Comparison of ENCODE assay signal across 21 mouse cellular contexts in genomic region chr12:109857705-109858104, GRCm38 (mm10).
DNase-seq lines count a peak whose midpoint lies in the region; ATAC-seq and TF ChIP-seq lines count a peak whose summit lies in the region.
"Had no signal": no experiment of that assay in that cellular context is flagged by ENCODE, and none has a peak within 500 bp of the region (broad histone marks: within the 10 kb centered on the region; RNA-seq: fewer than 3 reads in every experiment).

No protein-coding gene starts in this region.

- H3K36me3 ChIP-seq in heart, embryonic 10.5 days: no peaks in the 10 kb centered on the region
- no peaks in the 10 kb centered on the region for H3K36me3 ChIP-seq in lung, embryonic 14.5 days (ENCODE audit: insufficient read depth)
- no peaks in the 10 kb centered on the region for H3K36me3 ChIP-seq in embryonic facial prominence, embryonic 11.5 days (replicated peaks; ENCODE audit: control insufficient read depth, insufficient read depth, low read depth, low read length)
- no peaks in the 10 kb centered on the region for H3K36me3 ChIP-seq in embryonic facial prominence, embryonic 14.5 days (ENCODE audit: control insufficient read depth, insufficient read depth, low read length)
- H3K36me3 ChIP-seq in hindbrain, embryonic 14.5 days (replicated peaks; ENCODE audit: control insufficient read depth, insufficient read depth): no peaks in the 10 kb centered on the region
- H3K36me3 ChIP-seq: heart, embryonic 15.5 days; hindbrain, embryonic 13.5 days had no signal

- ATAC-seq in lung, embryonic 14.5 days (ENCODE audit: insufficient read depth): peak; percentile 75; the same call in 1 of the 2 replicates
- ATAC-seq in embryonic facial prominence, embryonic 11.5 days (replicated peaks; ENCODE audit: insufficient number of reproducible peaks, low FRiP score, low TSS enrichment, low read depth): no peak
- no peak for ATAC-seq in embryonic facial prominence, embryonic 14.5 days (ENCODE audit: low read depth)
- no peak for ATAC-seq in hindbrain, embryonic 14.5 days (ENCODE audit: low FRiP score)
- ATAC-seq: forebrain, embryonic 14.5 days; intestine, postnatal 0 days had no signal

- H3K27me3 ChIP-seq in heart, embryonic 10.5 days (ENCODE audit: insufficient read depth, poor library complexity, severe bottlenecking): 0 out of 2 replicates have a peak, but pooled peaks cover 3% of the 10 kb centered on the region
- no peaks in the 10 kb centered on the region for H3K27me3 ChIP-seq in lung, embryonic 14.5 days (ENCODE audit: insufficient read depth, low read length)
- H3K27me3 ChIP-seq in embryonic facial prominence, embryonic 11.5 days (ENCODE audit: control insufficient read depth, insufficient read depth, low read length): no peaks in the 10 kb centered on the region
- H3K27me3 ChIP-seq in embryonic facial prominence, embryonic 14.5 days (replicated peaks; ENCODE audit: control insufficient read depth, insufficient read depth, low read length): no peaks in the 10 kb centered on the region
- H3K27me3 ChIP-seq in hindbrain, embryonic 14.5 days (ENCODE audit: control insufficient read depth, insufficient read depth, low read length): no peaks in the 10 kb centered on the region
- H3K27me3 ChIP-seq: heart, embryonic 15.5 days; hindbrain, embryonic 13.5 days had no signal

- no peak overlapping the region for H3K4me3 ChIP-seq in heart, embryonic 10.5 days
- no peak overlapping the region for H3K4me3 ChIP-seq in lung, embryonic 14.5 days (ENCODE audit: low read depth, low read length)
- H3K4me3 ChIP-seq in embryonic facial prominence, embryonic 11.5 days (ENCODE audit: low read depth, low read length): no peak overlapping the region
- H3K4me3 ChIP-seq in embryonic facial prominence, embryonic 14.5 days (ENCODE audit: low read depth, low read length): no peak overlapping the region
- H3K4me3 ChIP-seq in hindbrain, embryonic 14.5 days (replicated peaks; ENCODE audit: low read length): no peak overlapping the region
- H3K4me3 ChIP-seq: heart, embryonic 15.5 days; hindbrain, embryonic 13.5 days had no signal

- 76% methylated on average over 4 of the region's 4 CpGs for WGBS in heart, embryonic 10.5 days
- 36% methylated on average over 4 of the region's 4 CpGs for WGBS in lung, embryonic 14.5 days
- WGBS in embryonic facial prominence, embryonic 11.5 days: 54% methylated on average over 4 of the region's 4 CpGs
- WGBS in embryonic facial prominence, embryonic 14.5 days: 48% methylated on average over 4 of the region's 4 CpGs
- 61% methylated on average over 4 of the region's 4 CpGs for WGBS in hindbrain, embryonic 14.5 days

- no peaks in the 10 kb centered on the region for H3K9me3 ChIP-seq in heart, embryonic 10.5 days
- H3K9me3 ChIP-seq in lung, embryonic 14.5 days (ENCODE audit: low read depth, low read length): no peaks in the 10 kb centered on the region
- no peaks in the 10 kb centered on the region; the same call in 1 of the 2 replicates for H3K9me3 ChIP-seq in embryonic facial prominence, embryonic 11.5 days (replicated peaks; ENCODE audit: control insufficient read depth, low read length)
- peaks cover 5% of the 10 kb centered on the region; the same call in 1 of the 2 replicates for H3K9me3 ChIP-seq in embryonic facial prominence, embryonic 14.5 days (ENCODE audit: control insufficient read depth, low read length)
- H3K9me3 ChIP-seq in hindbrain, embryonic 14.5 days (ENCODE audit: control insufficient read depth, low read length): peaks cover 6% of the 10 kb centered on the region; the same call in 1 of the 2 replicates
- H3K9me3 ChIP-seq: heart, embryonic 15.5 days had no signal

- no peak overlapping the region for H3K9ac ChIP-seq in lung, embryonic 14.5 days
- no peak overlapping the region for H3K9ac ChIP-seq in embryonic facial prominence, embryonic 11.5 days (replicated peaks; ENCODE audit: low read length)
- H3K9ac ChIP-seq in embryonic facial prominence, embryonic 14.5 days (ENCODE audit: low read depth, low read length): no peak overlapping the region
- H3K9ac ChIP-seq in hindbrain, embryonic 14.5 days: no peak overlapping the region
- H3K9ac ChIP-seq: heart, embryonic 15.5 days; hindbrain, embryonic 13.5 days had no signal

- H3K4me1 ChIP-seq in heart, embryonic 10.5 days: no peaks in the 10 kb centered on the region
- peaks cover 4% of the 10 kb centered on the region; the same call in 1 of the 2 replicates for H3K4me1 ChIP-seq in lung, embryonic 14.5 days (ENCODE audit: insufficient read depth)
- no peaks in the 10 kb centered on the region for H3K4me1 ChIP-seq in embryonic facial prominence, embryonic 11.5 days (ENCODE audit: control insufficient read depth, insufficient read depth, low read length)
- H3K4me1 ChIP-seq in embryonic facial prominence, embryonic 14.5 days (ENCODE audit: control insufficient read depth, insufficient read depth, low read length): no peaks in the 10 kb centered on the region
- H3K4me1 ChIP-seq in hindbrain, embryonic 14.5 days (replicated peaks; ENCODE audit: control insufficient read depth, insufficient read depth, low read length): no peaks in the 10 kb centered on the region
- H3K4me1 ChIP-seq: heart, embryonic 15.5 days; hindbrain, embryonic 13.5 days had no signal

- DNase-seq in heart, adult 11 months: peak; percentile 49
- DNase-seq in heart, embryonic 10.5 days (ENCODE audit: low spot score): no peak
- DNase-seq in lung, embryonic 14.5 days: peak; percentile 59
- no peak for DNase-seq in lung, postnatal 25 days (ENCODE audit: low spot score)
- peak; percentile 41 for DNase-seq in embryonic facial prominence, embryonic 11.5 days (ENCODE audit: low spot score)
- peak; percentile 46 for DNase-seq in embryonic facial prominence, embryonic 14.5 days (ENCODE audit: low spot score)
- no peak for DNase-seq in cerebellum, adult 11 months
- no peak for DNase-seq in hindbrain, embryonic 14.5 days (ENCODE audit: low spot score)
- DNase-seq: adrenal gland, adult 8-10 months; adrenal gland, postnatal 36 days; cerebellum, adult 11-12 months; cerebellum, adult 9-10 months; cerebellum, postnatal 25 days; gastrocnemius, postnatal 36 days; heart, adult 18-20 months; heart, postnatal 14 days had no signal

- H3K4me2 ChIP-seq in lung, embryonic 14.5 days: no peak overlapping the region
- H3K4me2 ChIP-seq in embryonic facial prominence, embryonic 11.5 days (ENCODE audit: low read depth, low read length): no peak overlapping the region
- no peak overlapping the region for H3K4me2 ChIP-seq in embryonic facial prominence, embryonic 14.5 days (ENCODE audit: low read depth, low read length)
- H3K4me2 ChIP-seq in hindbrain, embryonic 14.5 days (replicated peaks): no peak overlapping the region
- H3K4me2 ChIP-seq: heart, embryonic 11.5 days; heart, embryonic 15.5 days; hindbrain, embryonic 13.5 days had no signal

- H3K27ac ChIP-seq in heart, embryonic 10.5 days: no peak overlapping the region
- H3K27ac ChIP-seq in lung, embryonic 14.5 days (ENCODE audit: low read depth): peak overlapping the region; percentile 2; the same call in 1 of the 2 replicates
- no peak overlapping the region for H3K27ac ChIP-seq in embryonic facial prominence, embryonic 11.5 days (replicated peaks; ENCODE audit: low read depth, low read length)
- H3K27ac ChIP-seq in embryonic facial prominence, embryonic 14.5 days (replicated peaks; ENCODE audit: low read depth, low read length): no peak overlapping the region; the same call in 1 of the 2 replicates
- H3K27ac ChIP-seq in hindbrain, embryonic 14.5 days: no peak overlapping the region
- H3K27ac ChIP-seq: heart, embryonic 15.5 days; hindbrain, embryonic 13.5 days had no signal

- no peak for TF ChIP-seq CTCF in lung, embryonic 14.5 days (IDR thresholded peaks at IDR 0.05; ENCODE audit: low read depth)

Comparison
In these comparisons a context has a peak if more than half of its experiments do, and no peak if none do; other contexts are left out.
1. DNase-seq: peak in heart, adult 11 months (single experiment), lung, embryonic 14.5 days (single experiment), embryonic facial prominence, embryonic 11.5 days (single experiment) and embryonic facial prominence, embryonic 14.5 days (single experiment); none in heart, embryonic 10.5 days (single experiment), lung, postnatal 25 days (single experiment), cerebellum, adult 11 months (single experiment) and hindbrain, embryonic 14.5 days (single experiment).